Mouse (Mus musculus): ENCODE measurements around the gene Bcl9l. TPM values are rescaled to one million over a fixed set of nuclear protein-coding genes. Genes with fewer than 3 reads are reported as not detected.

Gene Bcl9l
- total RNA-seq, 2 experiments from 2014 or later = 70.9 to 75.7 TPM

DNA sequence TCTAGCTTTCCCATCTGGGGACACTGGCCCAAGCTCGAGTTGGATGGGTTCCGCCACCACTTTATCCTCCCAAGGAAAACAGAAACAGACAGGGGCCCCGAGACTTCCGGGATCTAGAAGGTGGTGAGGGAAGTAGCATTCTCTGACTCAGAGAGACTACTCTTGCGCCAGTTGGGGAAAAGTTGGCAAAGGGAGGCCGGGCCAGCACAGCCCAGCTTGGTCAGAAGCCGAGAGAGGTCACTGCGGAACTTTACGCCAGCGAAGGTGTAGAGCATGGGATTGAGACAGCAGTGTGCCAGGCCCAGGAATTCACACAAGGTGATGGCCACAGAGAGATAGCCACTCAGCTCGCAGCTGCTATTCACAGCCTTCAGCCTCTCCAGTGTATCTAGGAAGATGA is 30.5 kb downstream of the Bcl9l start:
- no peak for DNase-seq

DNA sequence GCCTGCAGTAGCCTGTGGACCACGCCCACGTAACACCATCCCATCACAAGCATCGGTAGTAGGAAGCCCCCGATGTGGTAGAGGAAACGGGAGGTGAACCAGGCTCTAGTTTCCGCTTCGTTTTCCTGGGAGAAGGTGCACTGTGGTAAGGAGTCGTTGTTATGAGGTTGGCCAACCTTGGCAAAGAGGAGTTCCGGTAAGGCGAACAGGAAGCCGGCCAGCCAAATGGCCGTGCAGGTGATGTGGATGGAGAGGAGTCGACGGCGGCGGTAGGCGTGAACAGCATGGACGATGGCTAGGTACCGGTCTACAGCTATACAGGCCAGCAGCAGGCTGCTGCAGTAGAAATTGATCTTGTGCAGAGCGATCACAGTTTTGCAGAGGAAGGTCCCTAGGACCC is 31.0 kb downstream of the Bcl9l start:
- no peak for DNase-seq

DNA sequence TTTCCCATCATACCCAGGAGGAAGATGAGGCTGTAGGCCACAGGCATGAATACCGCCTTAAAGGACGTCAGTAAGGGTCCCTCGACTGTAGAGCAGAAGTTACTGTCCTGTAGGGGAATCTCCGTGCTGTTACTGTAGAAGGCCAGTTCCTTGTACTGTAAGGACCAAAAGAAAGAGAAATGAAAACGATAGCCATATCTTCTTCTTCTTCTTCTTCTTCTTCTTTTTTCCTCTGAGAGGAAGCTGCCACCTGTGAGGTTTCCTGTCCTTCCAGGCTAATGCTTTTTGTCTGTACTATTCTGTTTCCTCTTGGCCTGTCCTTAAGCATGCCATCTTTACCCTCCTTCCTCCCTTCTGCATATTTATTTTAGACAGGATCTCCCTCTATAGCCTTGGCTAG is 31.5 kb downstream of the Bcl9l start:
- DNase-seq = no peak

GRCm38 (mm10) chr9:44515131-44515751 is 32.6 kb downstream of the Bcl9l start:
- DNase-seq = no peak

DNA sequence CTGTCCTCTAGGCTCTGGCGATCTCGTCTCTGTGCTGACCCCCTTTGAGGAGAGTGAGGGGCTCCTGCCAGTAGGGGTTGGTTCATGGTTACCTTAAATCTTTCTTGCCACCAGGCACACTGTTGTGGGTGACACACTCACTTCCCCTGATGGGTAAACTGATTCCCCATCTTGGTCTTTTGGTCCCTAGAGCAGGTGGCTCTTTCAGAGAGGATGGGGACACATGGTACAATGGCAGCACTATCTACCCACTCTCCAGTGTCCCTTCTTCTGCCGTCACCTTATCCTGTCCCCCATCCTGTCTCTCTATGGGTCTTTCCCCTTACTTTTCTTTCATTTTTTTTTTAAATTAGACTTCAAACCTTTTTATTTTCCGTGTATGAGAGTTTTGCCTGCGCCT is 33.3 kb downstream of the Bcl9l start:
- DNase-seq = no peak

DNA sequence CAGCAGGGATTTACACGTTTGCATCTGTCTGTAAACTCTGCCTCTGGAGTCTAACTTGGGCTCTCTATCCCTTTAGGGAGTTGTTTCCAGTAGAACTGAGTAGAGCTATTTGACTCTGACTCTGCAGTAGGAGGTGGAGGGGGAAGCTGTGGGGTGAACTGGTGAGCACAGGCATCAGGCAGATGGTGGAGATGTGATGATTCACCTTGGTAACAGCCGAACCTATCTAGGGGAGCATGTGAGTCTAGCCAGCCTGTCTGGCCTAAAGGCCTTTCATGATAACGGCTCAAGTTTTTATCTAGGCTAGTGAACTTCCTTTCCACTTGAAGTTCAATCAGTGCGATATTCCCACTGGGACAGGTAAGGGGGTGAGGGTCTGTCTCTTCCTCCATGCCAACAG is 34.7 kb downstream of the Bcl9l start:
- no peak for DNase-seq

GRCm38 (mm10) chr9:44518068-44518467 is 35.4 kb downstream of the Bcl9l start:
- no peak for DNase-seq

DNA sequence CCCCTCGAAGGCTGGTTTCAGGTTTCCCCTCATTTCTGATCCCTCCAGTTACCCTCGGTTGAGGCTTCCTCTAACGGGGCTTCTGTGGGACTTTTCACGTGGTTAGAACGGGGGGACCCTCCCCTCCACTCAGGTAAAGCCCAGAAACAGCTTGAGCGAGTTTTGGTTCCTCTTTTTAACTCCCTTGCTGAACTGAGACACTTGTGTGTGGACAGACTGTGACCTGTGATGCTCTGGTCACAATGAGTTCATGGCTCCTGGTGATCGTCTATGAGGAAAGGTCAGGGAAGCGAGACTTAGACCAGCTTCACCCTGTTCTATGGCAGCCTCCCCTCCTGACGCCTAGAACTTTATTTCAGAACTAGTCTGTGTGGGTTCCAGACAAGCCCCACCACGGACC is 39.3 kb downstream of the Bcl9l start:
- DNase-seq = no peak

- DNase-seq = no peak
Observed at GRCm38 (mm10) chr9:44523686-44524085, 41.1 kb downstream of the Bcl9l start.

- no peak for DNase-seq
Observed at GRCm38 (mm10) chr9:44524235-44524826, 41.7 kb downstream of the Bcl9l start.

DNA sequence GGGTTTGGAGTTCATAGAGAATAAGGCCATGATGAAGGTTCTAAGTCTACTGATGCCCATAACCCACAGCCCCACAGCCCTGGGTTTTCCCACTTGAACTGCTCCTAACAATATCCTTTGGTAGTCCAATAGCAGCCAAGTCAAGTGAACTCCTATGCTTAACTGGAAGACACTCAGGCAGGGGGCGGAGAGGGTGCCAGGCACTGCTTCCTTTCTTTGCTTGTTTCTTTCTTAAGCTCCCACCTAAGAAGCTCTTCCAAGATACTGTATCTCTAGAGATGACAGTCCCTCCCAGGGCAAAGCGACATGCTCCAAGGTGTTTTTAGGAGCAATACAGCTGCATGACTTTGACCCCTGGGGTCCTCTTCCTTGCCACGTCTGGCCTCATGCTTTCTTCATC is 42.4 kb downstream of the Bcl9l start:
- DNase-seq = no peak

DNA sequence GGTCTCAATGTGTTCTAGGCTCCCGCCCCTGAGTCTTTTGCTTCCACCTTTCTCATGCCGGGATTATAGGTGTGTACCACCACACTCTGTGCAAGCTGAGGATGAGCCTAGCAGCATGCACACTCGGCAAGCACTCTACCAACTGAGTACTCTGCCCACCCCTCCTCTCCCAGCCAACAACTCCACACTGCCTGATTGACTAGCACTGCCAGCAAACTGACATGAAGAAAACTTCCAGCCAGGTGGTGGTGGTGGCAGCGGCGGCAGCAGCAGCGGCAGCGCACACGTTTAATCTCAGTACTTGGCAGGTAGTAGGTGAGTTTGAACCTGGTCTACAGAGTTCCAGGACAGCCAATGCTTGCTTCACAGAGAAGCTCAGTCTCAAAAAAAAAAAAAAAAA is 43.0 kb downstream of the Bcl9l start:
- DNase-seq = no peak

DNA sequence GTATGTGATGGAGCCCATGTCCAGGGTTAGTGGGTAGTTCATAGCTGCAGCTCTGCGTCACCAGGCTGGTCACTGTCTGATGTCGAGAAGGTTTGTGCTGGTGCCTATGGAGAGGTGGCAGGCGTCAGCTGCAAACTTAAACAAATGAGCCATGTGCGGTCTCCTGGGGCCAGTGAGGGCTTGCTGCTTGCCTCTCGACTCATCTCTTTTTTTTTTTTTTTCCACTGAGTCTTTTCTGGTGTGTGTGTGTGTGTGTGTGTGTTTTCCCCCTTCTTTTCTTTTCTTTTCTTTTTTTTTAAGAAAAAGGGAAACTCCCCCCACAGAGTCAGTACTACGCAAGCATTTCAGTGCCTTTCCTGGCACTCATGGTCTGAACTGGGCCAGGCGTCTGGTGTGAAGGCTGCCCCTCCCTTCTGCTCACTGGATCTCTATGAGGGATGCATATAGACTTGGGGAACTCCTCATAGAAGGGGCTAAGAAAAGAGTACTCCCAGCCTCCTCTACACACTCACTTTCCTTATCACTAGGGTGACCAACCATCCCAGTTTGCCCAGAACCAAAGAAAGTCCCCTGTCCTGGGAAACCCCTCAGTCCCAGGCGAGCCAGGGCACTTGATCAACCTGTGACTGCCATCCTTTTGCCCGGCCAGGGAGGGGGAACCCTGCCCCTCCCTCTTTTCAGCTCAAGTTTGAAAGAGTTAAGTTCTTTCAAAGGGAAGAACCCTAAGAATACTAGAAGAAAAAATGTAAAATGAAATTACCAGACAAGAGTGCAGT is 43.9 kb downstream of the Bcl9l start:
- no peak for DNase-seq

DNA sequence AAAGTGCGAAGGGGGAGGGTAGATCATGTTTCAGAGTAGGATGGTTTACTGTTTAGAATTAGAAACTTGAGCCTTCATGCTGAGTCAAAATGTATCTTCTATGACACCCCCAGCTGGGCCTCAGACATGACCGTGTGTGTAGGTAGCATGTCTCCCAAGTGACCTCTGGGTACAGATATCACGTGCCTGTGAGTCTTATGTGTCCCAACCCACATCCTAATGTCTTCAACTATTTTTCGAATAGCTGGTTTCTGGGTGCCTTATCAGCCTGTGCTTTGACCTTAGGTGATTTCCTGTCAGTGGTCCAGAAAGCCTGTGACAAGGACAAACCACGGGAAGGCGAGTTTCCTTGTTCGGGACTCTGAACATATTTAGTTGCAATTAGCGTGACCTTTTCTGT is 45.7 kb downstream of the Bcl9l start:
- no peak for DNase-seq

DNA sequence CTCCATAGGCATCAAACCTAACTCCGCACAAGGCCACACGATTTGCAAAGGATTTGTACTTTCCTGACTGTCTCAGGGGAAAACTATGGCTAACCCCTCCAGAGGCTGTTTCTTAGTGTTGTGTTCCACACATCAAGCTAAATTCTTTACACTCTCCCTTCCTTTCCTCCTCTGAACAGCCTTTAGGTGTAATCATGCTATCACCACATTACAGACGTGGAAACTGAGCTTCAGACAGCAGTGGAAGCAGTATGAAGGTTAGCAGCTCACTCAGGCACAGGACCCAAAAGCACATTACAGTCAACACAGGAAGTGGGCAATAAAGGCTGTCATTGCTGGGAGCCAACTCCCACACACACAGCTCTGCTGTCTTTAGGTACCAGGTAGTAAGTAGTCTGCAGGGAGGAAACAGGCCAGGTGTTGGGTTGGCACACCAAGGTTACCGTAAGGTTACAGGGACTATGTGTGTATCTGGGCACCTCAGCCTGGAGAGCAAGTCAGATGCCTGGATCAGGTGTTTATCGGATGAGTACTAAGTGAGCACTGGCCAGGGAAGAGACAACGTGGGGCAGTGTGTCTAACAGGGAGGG is 50.5 kb downstream of the Bcl9l start:
- DNase-seq = no peak

GRCm38 (mm10) chr9:44537625-44538301 is 55.1 kb downstream of the Bcl9l start:
- no peak for DNase-seq

GRCm38 (mm10) chr9:44539816-44540421 is 57.3 kb downstream of the Bcl9l start:
- no peak for DNase-seq

- no peak for DNase-seq
Observed at GRCm38 (mm10) chr9:44540676-44541075, 58.1 kb downstream of the Bcl9l start.

DNA sequence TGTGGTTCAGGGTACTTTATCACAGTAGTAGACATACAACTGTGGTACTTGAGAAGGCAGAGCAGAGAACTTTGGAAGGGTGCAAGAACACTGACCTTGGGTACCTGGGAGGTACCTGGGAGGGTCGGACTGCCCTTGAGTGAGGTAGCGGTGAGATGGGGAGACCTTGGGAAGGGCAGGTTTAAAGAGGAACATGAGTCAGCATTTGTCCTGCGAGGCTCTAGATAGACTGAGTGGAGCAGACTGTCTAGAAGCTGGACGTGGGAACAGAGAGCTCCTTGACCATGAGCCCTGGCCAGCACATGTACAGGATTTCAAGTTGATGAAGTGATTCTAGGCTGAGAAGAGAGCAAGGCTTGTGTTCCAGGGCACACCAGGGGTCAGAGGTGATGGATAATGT is 59.7 kb downstream of the Bcl9l start:
- DNase-seq = no peak

- DNase-seq = no peak
Observed at GRCm38 (mm10) chr9:44544986-44545385, 62.4 kb downstream of the Bcl9l start.

DNA sequence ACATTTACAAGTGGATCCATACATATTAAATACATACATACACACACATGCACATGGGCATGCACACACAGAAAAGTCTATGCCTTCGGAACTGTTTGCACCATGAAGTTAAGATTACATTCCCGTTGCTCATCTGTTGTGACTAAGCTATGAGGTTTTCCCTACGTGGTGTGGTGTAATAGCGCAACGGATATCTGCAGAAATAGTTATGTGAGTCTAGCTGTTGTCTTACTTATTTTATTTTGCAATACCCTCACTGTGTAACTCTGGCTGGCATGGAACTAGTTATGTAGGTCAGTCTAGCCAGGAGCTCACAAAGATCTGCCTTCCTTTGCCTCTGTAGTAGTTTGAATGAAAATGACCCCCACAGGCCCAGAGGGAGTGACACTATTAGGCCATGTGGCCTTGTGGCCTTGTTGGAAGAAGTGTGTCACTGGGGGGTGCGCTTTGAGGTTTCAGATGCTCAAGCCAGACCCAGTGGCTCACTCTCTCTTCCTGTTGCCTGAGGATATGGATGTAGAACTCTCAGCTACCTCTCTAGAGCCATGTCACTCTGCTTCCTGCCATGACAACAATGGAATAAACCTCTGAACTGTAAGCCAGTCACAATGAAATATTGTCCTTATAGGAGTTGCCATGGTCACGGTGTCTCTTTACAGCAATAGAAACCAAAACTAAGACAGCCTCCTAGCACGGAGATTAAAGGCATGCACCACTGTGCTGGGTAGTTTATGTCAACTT is 66.0 kb downstream of the Bcl9l start:
- no peak for DNase-seq

DNA sequence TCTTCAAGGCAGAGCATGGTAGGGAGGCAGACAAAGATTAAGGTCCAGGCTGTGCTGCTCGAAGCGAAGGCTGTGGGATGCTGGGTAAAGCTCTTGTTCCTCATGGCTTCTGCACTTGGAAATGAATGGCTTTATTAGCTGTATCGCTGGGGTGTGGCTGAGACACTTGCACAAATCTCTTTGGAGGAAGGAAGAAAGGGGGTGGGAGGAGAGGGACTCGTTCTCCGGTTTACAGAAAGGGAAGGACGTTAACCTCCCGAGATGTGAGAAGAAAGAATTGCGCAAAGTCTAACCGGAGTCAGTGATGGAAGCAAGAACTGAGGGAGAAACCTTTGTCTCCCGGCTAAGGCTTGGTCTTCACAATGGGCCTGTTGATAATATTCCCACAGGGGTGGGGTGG is 68.5 kb downstream of the Bcl9l start:
- DNase-seq = no peak

Measured in layer of hippocampus, postnatal 36 days (tissue).